Mouse (Mus musculus): ENCODE results near the gene Gm973.
A peak's percentile ranks its signal among the peaks of the same experiment; 100 is the strongest.

The Gm973 gene

GRCm38 (mm10) chr1:59683926-59684818 is 168.1 kb downstream of the Gm973 start:
- no peak for DNase-seq (ENCODE audit: extremely low read depth, low read depth)

DNA sequence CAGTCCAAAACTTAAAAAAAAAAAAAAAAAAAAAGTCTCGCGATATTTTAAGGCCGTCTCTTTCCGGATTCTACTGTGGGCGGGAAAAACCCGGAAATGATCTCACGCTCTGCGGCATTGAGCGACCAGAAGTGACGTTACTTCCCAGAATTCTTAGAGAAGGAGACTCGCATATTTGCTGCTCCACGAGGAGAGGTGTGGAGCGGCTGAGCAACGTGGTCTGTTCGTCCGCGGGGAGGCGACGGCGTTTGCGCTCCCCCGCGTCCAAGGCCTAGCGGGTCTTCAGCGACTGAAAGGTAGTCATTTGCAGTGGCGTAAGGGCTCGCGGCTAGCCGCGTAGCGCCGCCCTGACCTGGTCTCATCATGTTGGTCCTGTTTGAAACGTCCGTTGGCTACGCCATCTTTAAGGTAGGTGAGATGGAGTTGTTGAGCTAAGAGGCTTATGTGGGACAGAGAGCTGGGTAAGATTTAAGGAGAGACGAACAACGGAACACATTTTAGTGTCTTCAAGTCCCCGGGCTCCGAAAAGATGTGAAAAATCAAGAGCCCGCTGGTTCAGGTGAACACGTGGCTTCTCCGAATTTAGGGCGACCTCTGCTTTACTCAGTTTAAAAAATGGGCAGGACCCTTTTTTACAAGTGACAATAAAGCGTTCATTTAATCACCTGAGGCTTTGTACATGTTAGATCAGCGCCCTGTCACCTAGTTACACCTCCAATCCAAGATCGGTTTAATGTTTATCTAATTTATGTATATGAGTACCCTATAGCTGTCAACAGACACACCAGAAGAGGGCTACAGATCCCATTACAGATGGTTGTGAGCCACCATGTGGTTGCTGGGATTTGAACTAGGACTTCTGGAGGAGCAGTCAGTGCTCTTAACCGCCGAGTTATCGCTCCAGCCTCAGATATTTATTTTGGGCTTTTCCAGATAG is 169.0 kb downstream of the Gm973 start, which contains the start of gene Nop58:
Nop58 (plus strand) TSS at position 153 of the 937 bp plus-strand sequence.
- peak; percentile 99 for DNase-seq (ENCODE audit: extremely low read depth, low read depth)
